Mouse (Mus musculus) testis, postnatal 10 days (tissue): ENCODE measurements around the gene Olfr483.

Source experiments
- DNase-seq: peaks from one replicate; pipeline ENCODE4 v3.0.0; 2021; ENCODE audit warnings: low spot score

Olfr483 gene

DNA sequence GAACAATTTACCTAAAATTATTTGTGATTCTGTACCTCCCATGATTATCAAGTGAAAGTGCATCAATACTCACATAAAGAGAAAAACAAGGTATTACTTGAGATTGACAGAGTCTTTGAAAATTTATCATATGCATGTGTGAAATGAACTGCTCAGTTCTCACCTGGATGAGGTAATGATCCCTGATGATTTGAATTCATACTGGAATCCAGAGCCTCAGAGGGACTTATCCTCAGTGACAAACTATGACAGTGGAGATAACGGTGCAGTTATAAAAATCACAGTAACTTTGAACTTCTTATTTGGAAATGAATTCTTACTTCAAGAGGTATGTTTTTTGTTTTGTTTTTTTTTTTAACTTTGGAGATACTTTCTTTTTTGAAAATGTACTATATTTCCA, at the start of gene Olfr483:
TSS of gene Olfr483 (plus strand) at position 301 of the 400 bp plus-strand sequence.
- DNase-seq, result no peak

DNA sequence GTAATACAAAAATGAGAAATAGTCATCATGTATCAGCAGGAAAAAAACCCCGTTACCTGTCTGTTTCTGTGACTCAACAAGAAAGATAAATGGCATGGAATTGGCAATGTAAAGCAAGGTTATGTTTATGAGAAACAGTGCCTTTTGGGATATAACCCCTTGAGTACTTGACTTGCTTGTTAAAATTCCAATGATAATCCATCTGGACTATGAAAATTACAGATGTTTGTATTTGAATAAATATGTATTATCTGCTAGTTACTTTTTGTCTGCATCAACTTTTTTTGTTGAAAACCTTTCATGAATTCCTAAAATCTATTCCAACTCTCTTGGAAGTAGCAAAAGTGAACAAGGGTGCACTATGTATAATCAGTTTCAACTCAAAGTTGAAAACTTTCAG, 33.4 kb upstream of the Olfr483 start, which contains the start of gene Olfr480:
TSS of gene Olfr480 (minus strand) at position 101 of the 400 bp plus-strand sequence.
- no peak for DNase-seq

DNA sequence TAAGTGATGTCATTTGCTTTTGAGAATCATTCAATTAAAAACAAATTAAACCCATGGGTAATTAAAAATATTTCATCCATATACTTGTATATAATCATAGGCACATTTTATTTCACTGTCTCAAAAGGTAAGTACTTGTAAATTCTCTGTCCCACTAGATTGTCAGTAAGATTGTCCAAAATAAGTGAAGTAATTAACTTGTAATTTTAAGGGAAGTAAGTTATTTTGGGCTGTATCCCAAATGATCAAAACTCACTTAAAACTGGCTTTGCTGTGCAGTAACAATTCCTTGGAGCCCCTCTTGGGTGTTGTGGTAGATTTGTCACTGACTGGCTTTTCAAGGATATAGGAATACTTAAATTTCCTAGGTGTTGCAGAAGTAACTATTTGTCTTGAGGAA, 21.1 kb upstream of the Olfr483 start, which contains the start of gene Olfr481:
TSS of gene Olfr481 (plus strand) at position 301 of the 400 bp plus-strand sequence.
- no peak for DNase-seq

DNA sequence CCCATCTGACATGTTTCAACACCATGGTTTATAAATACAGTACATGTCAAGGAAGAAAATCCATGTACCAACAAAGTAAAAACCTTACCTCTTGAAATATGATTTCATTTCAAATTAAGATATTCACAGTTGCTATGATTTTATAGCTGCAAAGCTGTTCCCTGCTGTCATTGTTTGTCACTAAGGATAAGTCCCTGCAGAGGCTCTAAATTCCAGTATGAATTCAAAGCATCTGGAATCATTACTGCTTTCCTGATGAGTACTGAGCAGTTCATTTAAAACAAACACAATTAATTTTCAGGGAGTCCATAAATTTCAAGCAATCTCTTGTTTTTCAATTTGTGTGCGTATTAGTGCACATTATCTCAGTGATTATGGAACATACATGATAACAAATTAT, 3.2 kb upstream of the Olfr483 start, which contains the start of gene Olfr482:
TSS of gene Olfr482 (minus strand) at position 101 of the 400 bp plus-strand sequence.
- DNase-seq, result no peak

DNA sequence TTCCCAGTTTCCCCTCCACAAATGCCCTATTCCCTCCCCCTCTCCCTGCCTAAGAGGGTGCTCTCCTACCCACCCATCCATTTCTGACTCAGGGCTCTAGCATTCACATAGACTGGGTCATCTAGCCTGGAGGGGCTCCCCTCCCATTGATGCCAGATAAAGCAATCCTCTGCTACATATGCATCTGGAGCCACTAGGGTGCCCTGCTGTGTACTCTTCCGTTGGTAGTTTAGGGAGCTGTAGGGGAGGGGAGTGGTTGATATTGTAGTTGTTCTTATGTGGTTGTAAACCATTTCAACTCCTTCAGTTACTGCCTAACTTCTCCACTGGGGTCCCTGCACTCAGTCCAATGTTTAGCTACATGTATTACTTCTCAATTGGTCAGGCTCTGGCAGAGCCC, 20.0 kb downstream of the Olfr483 start:
- DNase-seq, result no peak

DNA sequence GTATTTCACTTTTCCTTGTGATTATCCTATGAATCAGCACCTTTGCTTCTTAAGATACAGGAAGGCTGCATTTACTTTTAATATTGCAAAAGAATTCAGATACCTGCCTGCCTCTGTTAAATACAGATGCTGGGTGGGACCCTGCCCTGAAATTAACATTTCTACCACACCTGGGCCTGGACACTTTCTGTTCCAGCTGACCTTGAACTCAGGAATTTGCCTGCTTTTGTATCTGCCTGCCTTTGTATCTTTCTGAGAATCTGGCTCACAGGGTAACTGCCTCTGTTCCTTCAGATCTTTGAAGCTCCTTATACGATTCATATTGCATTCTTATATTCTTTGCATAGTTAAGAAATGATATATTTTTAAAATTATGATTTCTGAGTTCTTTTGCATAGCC, 20.8 kb downstream of the Olfr483 start:
- DNase-seq, result no peak

DNA sequence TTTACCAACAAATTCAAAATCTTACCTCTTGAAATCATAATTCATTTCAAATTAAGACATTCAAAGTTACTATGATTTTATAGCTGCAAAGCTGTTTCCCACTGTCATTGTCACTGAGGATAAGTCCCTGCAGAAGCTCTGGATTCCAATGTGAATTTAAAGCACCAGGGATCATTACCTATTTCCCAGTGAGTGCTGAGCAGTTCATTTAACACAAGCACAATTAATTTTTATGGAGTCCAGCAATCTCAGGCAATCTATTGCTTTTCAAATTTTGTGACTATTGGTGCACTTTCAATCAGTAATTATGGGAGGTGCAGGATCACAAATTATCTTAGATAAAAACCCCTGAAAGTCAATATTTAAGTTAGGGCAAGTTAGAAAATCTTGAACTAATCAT, 26.7 kb downstream of the Olfr483 start, which contains the start of gene Olfr484:
TSS of gene Olfr484 (minus strand) at position 101 of the 400 bp plus-strand sequence.
- no peak for DNase-seq
